Mouse (Mus musculus) heart, postnatal 0 days (tissue): ENCODE results near the gene Pde4dip.

ENCODE experiments used
- CTCF ChIP-seq: IDR thresholded peaks from 2 replicates; pipeline ENCODE4 v1.5.1; 2016; ENCODE audit warnings: antibody characterized with exemption, control low read depth, low read depth
- EP300 ChIP-seq: IDR thresholded peaks from 2 replicates; pipeline ENCODE4 v1.6.1; 2016; ENCODE audit warnings: antibody characterized with exemption, low read depth

DNA sequence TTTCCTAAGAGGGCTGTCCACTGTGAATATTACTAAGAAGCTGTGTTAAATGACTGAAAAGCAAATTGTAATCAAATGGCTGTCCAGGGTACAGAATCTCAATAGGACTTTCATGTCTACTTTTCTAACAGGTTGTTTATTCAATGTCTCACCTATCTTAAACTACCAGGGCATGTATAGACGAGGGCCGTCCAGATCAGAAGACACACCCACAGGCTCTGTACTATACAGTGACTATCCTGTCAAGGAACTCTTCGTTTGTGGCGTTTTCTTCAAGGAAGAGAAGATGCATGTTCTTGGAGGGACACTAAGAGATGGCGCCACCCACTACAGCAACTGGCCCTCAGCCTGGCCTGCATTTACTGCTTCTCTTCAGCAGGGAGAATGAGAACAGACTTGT lies 152.9 kb downstream of the Pde4dip start:
- TF ChIP-seq EP300: no peak
- TF ChIP-seq CTCF: no peak
